Mouse (Mus musculus) embryonic facial prominence, embryonic 13.5 days (tissue): ENCODE results near the gene Ush1g. TPM values are rescaled to one million over a fixed set of nuclear protein-coding genes. Genes with fewer than 3 reads are reported as not detected.
A peak's percentile ranks its signal among the peaks of the same experiment; 100 is the strongest.

Experiments used
- ATAC-seq: fragments of 200-750 bp; cut with Nextera tagmentation; 2 replicates; pipeline ENCODE4 v1.8.0; 2017; ENCODE audit warnings: low read depth; ENCODE audit not compliant: insufficient number of reproducible peaks, insufficient read depth, low FRiP score, low TSS enrichment
- H3K27ac ChIP-seq: fragments of 300-500 bp; sonication (generic); 2 replicates; pipeline ENCODE4 v1.5.1; 2015; ENCODE audit warnings: moderate library complexity, mild to moderate bottlenecking, inconsistent platforms
- H3K27me3 ChIP-seq: fragments of 300-500 bp; sonication (generic); 2 replicates; pipeline ENCODE4 v1.6.1; 2015; ENCODE audit warnings: mild to moderate bottlenecking, inconsistent platforms
- H3K36me3 ChIP-seq: fragments of 300-500 bp; sonication (generic); 2 replicates; pipeline ENCODE4 v1.6.1; 2015; ENCODE audit warnings: mild to moderate bottlenecking, inconsistent platforms
- H3K4me1 ChIP-seq: fragments of 300-500 bp; sonication (generic); 2 replicates; pipeline ENCODE4 v1.6.1; 2015; ENCODE audit warnings: inconsistent platforms
- H3K4me2 ChIP-seq: fragments of 300-500 bp; sonication (generic); 2 replicates; pipeline ENCODE4 v1.6.1; 2015; ENCODE audit warnings: moderate library complexity, mild to moderate bottlenecking, inconsistent platforms
- H3K4me3 ChIP-seq: fragments of 300-500 bp; sonication (generic); 2 replicates; pipeline ENCODE4 v1.5.1; 2015; ENCODE audit warnings: mild to moderate bottlenecking, inconsistent platforms
- H3K9ac ChIP-seq: fragments of 300-500 bp; sonication (generic); 2 replicates; pipeline ENCODE4 v1.6.1; 2015; ENCODE audit warnings: mild to moderate bottlenecking, inconsistent platforms
- H3K9me3 ChIP-seq: fragments of 300-500 bp; sonication (generic); 2 replicates; pipeline ENCODE4 v1.6.1; 2016; ENCODE audit warnings: inconsistent platforms
- WGBS: fragments of 180-500 bp; shearing (Covaris S2); methylation state at CpG from one replicate; pipeline ENCODE4 v1.1.7; 2015; ENCODE audit warnings: mixed read lengths; 5-methylcytosine and 5-hydroxymethylcytosine counted together
- polyA plus RNA-seq: library from polyadenylated mRNA; unstranded; fragments of >200 nt; fragmentation: Nextera tagmentation; extraction: Ambion mirVana; gene quantifications from 2 replicates; pipeline ENCODE4 v1.2.1, GENCODE M21; 2015

Ush1g gene
- polyA plus RNA-seq, 1 experiment from 2014 or later = not detected

DNA sequence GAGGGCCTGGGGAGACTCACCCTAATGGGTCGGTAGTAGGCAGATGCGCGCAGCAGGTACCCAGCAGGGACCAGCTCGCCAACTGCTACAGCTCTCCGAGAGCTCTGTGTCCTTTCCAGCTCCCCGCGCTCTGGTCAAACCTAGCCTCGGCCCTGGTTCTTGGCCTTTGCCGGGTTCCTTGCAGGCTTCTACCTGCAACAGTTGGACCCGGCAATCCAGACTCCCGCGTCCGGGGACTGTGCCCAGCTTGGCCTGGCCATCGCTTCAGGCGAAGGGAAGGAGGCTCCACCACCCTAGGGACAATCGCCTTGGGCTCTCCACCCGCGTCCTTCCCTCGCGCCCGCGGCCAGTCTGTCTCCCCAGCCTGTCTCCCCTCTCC, 55.5 kb downstream of the Ush1g start:
- no peak for ATAC-seq
- Histone ChIP-seq H3K27me3 (peaks cover 83% of the 10 kb centered on the region), H3K4me2 (peak overlapping the region; percentile 78), H3K36me3 (peaks cover 21% of the 10 kb centered on the region), H3K9me3 (no peaks in the 10 kb centered on the region), H3K4me1 (peaks cover 19% of the 10 kb centered on the region), H3K9ac (peak overlapping the region; percentile 63; the same call in 1 of the 2 replicates), H3K4me3 (peak overlapping the region; percentile 46), H3K27ac (no peak overlapping the region)
- WGBS = 2% methylated on average over 22 of the region's 22 CpGs

DNA sequence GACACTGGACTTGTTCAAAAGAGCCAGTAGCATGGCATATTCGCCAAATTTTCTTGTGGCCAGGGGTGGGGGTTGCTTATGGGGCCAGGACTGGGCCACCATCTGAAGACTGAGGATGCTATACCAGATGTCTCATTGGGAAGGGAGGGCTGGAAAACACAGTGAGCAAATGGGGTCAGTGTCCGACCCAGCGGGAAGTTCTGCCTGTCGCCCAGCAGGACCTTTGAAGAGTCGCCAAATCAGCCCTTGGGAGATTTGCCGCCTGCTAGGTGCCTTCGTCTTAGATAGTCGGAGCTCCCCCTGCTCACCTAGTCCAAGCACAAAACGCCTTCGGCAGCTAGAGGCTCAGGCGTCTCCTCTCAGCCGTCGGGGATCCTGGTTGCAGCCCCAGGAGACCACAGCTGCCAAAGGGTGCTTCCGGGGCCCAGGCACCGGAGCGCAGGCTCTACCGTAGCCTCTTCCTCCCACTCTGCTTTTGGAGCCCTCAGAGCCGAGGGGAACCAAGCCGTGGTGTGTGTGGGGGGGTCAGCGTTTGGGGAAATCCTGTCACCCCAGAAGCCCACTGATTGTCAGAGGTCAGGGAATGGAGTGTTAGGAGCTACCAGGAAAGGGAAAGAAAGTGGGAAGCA, 56.0 kb downstream of the Ush1g start:
- peak overlapping the region; percentile 30 for H3K4me3 ChIP-seq
- ATAC-seq = no peak
- H3K4me1 ChIP-seq = peaks cover 19% of the 10 kb centered on the region
- H3K9ac ChIP-seq = no peak overlapping the region
- H3K27ac ChIP-seq = no peak overlapping the region
- peaks cover 19% of the 10 kb centered on the region for H3K36me3 ChIP-seq
- no peaks in the 10 kb centered on the region for H3K9me3 ChIP-seq
- H3K4me2 ChIP-seq = no peak overlapping the region; the same call in 1 of the 2 replicates
- H3K27me3 ChIP-seq = peaks cover 88% of the 10 kb centered on the region
- WGBS = 3% methylated on average over 20 of the region's 20 CpGs

Other genes with a start within 250 kb of the Ush1g start
- 0.89 and 0.98 TPM in 2 replicates for gene Rab37, start 230.6 kb downstream of the Ush1g start, polyA plus RNA-seq
- 0.38 and 0.56 TPM in 2 replicates for gene Cd300lf, start 188.0 kb downstream of the Ush1g start, polyA plus RNA-seq
- 28.3 and 36.0 TPM in 2 replicates for gene Slc9a3r1, start 158.7 kb downstream of the Ush1g start, polyA plus RNA-seq
- gene Tmem104, start 134.6 kb downstream of the Ush1g start, polyA plus RNA-seq = 11.9 and 13.9 TPM in 2 replicates
- gene Nat9, start 134.2 kb downstream of the Ush1g start, polyA plus RNA-seq = 21.2 and 23.9 TPM in 2 replicates
- not detected in 2 replicates for gene Grin2c, start 54.8 kb downstream of the Ush1g start, polyA plus RNA-seq
- gene Fdxr, start 45.0 kb downstream of the Ush1g start, polyA plus RNA-seq = 14.5 and 15.3 TPM in 2 replicates
- 0.31 and 0.43 TPM in 2 replicates for gene Fads6, start 24.4 kb downstream of the Ush1g start, polyA plus RNA-seq
- gene Otop2, start 14.9 kb downstream of the Ush1g start, polyA plus RNA-seq = 0.20 TPM in 1 of 2 replicates, not detected in the other
- gene Otop3, start 12.7 kb upstream of the Ush1g start, polyA plus RNA-seq = 0.14 TPM in 1 of 2 replicates, not detected in the other
- 4.0 and 6.2 TPM in 2 replicates for gene Hid1, start 45.7 kb upstream of the Ush1g start, polyA plus RNA-seq
- gene Cdr2l, start 59.9 kb upstream of the Ush1g start, polyA plus RNA-seq = 12.3 and 14.1 TPM in 2 replicates
- gene Mrpl58, start 81.7 kb upstream of the Ush1g start, polyA plus RNA-seq = 173 and 181 TPM in 2 replicates
- 880 and 943 TPM in 2 replicates for gene Atp5h, start 97.9 kb upstream of the Ush1g start, polyA plus RNA-seq
- 9.6 and 17.5 TPM in 2 replicates for gene Kctd2, start 98.1 kb upstream of the Ush1g start, polyA plus RNA-seq
- 0.14 TPM in 1 of 2 replicates, not detected in the other for gene Trim80, start 118.5 kb upstream of the Ush1g start, polyA plus RNA-seq
- gene Slc16a5, start 140.4 kb upstream of the Ush1g start, polyA plus RNA-seq = 0.17 and 0.44 TPM in 2 replicates
- 11.6 and 11.9 TPM in 2 replicates for gene Armc7, start 153.6 kb upstream of the Ush1g start, polyA plus RNA-seq
- 77.2 and 85.3 TPM in 2 replicates for gene Nt5c, start 169.8 kb upstream of the Ush1g start, polyA plus RNA-seq
- 566 and 584 TPM in 2 replicates for gene Jpt1, start 192.3 kb upstream of the Ush1g start, polyA plus RNA-seq
- gene Sumo2, start 214.2 kb upstream of the Ush1g start, polyA plus RNA-seq = 1,193 and 1,231 TPM in 2 replicates
- 180 and 186 TPM in 2 replicates for gene Nup85, start 242.4 kb upstream of the Ush1g start, polyA plus RNA-seq